Mouse (Mus musculus) adrenal gland, postnatal 14 days (tissue): Measurements from ENCODE around the gene Plekhg2. TPM values are rescaled to one million over a fixed set of nuclear protein-coding genes. Genes with fewer than 3 reads are reported as not detected.

Experiments used
- DNase-seq: peaks from one replicate; pipeline ENCODE4 v3.0.0; 2021; ENCODE audit warnings: mixed read lengths
- total RNA-seq: library from RNA; stranded (reverse); gene quantifications from 2 replicates; pipeline ENCODE4 v1.2.3, GENCODE M21; 2021

The Plekhg2 gene
- total RNA-seq, 1 experiment from 2014 or later = 27.9 TPM

DNA sequence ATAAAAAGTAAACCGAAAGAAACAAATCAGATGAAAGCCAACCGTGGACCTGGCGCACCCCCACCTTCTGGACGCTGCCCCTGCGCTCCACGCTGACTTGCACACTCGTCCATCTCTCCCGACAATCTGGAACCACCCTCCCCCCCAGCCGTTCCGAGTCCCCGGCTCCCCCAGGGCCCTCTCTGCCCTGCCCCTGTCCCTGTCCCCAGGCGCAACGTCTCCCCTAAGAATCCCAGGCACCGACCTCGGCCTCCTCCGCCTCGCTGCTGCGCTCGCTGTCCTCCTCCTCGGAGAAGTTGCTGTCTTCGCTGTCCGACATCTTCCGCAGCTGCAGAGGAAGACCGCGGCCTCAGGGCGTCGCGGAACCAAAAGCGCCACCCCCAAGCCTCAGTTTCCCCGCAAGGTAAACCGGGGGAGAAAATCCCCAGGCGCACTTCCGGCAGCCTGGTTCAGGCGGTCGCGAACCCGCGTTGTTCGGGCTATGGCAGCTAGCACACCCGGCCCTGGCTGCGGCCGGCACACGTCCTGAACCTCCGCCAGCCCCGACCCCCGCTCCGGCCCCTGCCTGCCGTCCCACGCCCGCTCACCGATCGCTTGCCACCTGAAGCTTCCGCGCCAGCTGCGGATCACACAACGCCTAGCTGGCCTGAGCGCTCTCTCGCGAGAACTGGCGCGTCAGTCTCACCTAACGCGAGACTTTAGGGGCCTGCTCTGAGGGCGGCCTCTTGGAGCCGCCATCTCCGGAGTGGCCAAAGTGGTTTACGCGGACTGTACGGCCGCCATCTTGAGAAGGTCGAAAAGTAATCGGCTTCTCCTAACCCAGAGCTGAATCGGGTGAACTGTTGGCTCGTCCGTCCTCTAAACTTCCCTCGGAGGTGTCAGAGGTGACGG is 34.0 kb downstream of the Plekhg2 start, which contains the start of gene Supt5:
TSS of gene Supt5 (minus strand) at position 639 of the 891 bp plus-strand sequence.
- DNase-seq = peak; percentile 98

DNA sequence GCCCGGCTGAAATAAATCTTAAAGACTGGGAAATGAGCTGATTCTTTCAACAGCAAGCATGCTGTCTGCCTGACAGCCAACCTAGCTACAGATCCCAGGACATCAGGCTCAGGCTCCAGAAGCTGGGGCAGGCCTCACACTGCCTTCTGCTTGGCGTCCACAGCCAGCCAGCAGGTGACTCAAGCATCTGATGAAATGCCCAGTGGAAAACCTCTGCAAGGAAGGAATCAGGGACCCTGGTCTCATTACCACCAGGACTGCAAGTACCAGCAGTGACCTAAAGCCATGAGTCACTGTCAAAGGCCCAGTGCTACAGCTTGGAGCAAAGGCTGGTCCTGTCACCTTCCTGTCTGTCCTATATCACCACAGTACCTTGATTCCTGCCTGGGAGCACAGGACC is 36.9 kb downstream of the Plekhg2 start:
- DNase-seq = peak; percentile 52

GRCm38 (mm10) chr7:28334534-28334933 is 37.9 kb downstream of the Plekhg2 start:
- no peak for DNase-seq

GRCm38 (mm10) chr7:28328260-28328659 is 44.1 kb downstream of the Plekhg2 start:
- DNase-seq = no peak

DNA sequence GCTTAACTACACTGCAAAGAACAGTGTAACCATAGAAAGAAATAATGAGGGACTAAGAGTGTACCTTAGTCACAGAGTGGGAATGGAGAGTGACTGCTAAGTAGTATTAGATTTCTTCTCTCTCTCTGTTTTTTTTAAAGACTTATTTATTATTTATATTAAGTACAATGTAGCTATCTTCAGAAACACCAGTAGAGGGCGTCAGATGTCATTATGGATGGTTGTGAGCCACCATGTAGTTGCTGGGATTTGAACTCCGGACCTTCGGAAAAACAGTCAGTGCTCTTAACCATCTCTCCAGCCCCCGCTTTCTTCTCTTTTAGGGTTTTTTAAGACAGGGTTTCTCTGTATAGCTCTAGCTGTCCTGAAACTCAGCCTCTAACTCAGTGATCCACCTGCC is 45.9 kb downstream of the Plekhg2 start:
- no peak for DNase-seq

DNA sequence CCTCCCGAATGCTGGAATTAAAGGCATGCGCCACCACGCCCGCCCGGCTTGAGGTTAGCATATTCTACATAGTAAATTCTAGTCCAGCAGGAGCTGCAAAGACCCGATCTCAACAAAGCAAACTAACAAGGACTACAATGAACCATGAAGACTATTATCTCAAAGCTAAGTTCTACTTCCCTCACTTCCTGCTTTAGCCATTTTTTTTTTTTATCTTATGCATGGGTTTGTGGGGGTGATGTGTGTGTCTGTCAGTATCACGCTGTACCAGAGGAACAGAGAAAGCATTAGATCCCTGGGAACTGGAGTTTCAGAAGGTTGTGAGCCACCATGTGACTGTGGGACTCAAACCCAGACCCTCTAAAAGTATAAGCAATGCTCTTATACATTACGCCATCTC is 47.1 kb downstream of the Plekhg2 start:
- DNase-seq = no peak

DNA sequence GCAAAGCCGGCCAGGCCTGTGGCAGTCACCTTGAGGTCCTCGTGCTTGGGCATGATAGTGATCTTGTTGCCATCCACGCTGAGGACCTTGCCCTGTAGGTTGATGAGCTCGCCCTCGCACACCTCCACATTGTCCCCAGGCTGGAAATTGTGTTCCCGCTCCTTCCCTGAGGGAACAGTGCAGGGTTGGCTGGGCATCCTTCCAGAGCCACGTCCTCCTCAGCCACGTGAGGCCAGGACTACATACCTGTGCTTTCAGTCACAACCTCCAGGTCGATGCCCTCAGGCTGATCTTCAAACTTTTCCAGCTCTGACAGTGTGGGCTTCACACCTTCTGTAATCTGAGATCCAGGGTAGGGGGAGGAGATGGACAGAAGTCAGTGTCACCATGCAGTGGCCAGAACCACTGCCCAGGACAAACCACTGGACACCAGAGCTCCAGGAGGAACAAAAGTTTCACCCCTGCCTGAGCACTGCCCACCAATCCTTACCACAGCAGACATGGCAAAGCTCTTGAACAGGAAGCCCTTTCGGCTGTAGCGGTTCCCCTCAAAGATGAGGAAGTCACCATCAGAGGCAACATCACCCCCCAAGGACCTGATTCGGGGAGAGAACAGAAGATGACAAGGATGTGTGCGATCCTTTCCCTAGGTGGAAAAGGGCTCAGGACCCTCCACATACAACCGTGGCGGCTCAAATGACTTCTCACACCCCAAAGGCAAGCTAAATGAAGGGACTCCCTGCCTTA is 50.3 kb downstream of the Plekhg2 start:
- no peak for DNase-seq

DNA sequence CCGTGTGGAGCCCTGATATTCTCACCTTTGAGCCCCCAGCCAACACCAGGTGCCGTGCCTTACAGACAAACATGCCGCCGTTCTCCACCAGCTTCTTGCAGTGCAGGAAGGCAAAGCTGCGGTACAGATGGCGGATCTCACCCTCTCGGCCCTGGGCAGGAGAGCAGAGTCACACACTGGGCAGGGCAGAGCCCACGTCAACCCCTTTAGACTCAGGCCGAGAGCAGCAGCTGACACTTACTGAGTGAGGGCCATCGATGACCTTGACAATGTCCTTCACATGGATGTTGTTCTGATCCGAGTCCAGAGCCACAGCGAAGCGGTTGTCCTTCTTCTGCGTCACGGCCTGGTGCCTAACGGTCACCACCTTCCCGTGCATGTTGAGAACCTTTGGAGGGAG is 53.7 kb downstream of the Plekhg2 start:
- peak; percentile 74 for DNase-seq

- DNase-seq = no peak
Observed at GRCm38 (mm10) chr7:28318036-28318435, 54.4 kb downstream of the Plekhg2 start.

GRCm38 (mm10) chr7:28311926-28312543 is 60.4 kb downstream of the Plekhg2 start, which contains the start of gene Timm50:
Gene Timm50, minus strand, starts transcription at chr7:28312072.
- DNase-seq = peak; percentile 99

DNA sequence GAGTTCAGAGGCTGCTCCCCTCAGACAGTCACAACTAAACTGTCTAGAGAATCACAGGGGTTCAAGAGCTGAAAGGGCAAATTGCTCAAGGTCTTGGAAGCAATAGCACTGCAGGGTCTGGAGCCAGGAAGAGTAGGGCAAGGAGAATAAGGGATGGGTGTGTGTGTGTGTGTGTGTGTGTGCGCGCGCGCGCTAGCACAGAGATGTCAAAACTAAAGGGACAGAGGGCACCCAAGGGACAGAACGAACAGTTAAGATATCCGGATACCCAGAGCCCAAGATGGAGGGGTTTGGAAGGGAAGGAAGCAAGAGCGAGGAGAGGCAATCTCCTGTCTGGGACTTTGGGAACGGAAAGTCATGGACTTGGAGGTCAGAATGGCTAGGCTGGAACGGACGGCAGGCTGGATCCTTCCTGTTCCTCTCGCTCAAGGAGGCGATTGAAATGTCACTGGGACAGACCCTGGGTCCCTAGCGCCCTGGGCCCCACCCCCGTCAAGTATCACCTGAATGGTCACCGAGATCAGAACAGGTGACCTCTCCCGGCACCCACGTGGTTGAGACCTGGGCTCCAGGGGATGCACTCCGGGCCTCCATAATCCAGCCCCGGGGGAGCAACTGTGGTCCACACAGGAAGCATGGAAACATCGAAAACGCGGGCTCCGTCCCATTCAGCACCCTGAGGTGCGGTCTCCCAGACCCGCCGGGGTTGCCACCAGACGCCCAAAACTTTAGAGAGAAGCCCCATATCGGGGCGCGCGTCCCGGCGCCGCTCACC is 61.1 kb downstream of the Plekhg2 start:
- DNase-seq = peak; percentile 35

DNA sequence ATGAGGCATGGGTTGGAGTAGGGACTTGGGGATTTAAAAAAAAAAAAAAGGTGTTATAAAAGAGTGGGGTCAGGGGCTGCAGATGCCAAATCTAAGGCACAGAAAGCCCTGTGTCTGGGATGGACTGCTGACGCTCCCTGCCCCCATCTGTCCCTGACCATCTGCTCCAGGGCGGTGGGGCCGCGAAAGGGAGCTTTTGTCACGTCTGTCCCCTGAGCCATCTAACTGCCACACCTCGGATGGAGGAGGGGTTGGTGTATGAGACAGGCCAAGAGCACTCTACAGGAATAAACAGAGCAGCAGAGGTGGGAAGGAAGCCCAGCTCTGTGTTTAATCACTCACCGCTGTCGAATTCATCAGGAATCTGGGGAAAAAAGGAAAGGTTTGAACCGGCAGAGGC is 62.7 kb downstream of the Plekhg2 start:
- no peak for DNase-seq

Other genes starting within 250 kb of the Plekhg2 start
- gene 9530053A07Rik, start 243.1 kb downstream of the Plekhg2 start, total RNA-seq = not detected in 2 replicates
- gene Fbl, start 202.9 kb downstream of the Plekhg2 start, total RNA-seq = 111 and 122 TPM in 2 replicates
- 34.7 and 35.0 TPM in 2 replicates for gene Dyrk1b, start 193.1 kb downstream of the Plekhg2 start, total RNA-seq
- gene Eid2, start 104.7 kb downstream of the Plekhg2 start, total RNA-seq = 27.4 and 29.8 TPM in 2 replicates
- gene Eid2b, start 94.9 kb downstream of the Plekhg2 start, total RNA-seq = 14.2 and 14.3 TPM in 2 replicates
- gene Selenov, start 81.4 kb downstream of the Plekhg2 start, total RNA-seq = not detected in 2 replicates
- gene Dll3, start 70.4 kb downstream of the Plekhg2 start, total RNA-seq = 0.41 and 0.56 TPM in 2 replicates
- 94.7 and 100 TPM in 2 replicates for gene Timm50, start 60.5 kb downstream of the Plekhg2 start, total RNA-seq
- 122 and 127 TPM in 2 replicates for gene Supt5, start 33.9 kb downstream of the Plekhg2 start, total RNA-seq
- 937 and 1,132 TPM in 2 replicates for gene Rps16, start 21.9 kb downstream of the Plekhg2 start, total RNA-seq
- gene Zfp36, start 7.7 kb upstream of the Plekhg2 start, total RNA-seq = 27.9 and 30.7 TPM in 2 replicates
- 29.6 and 30.5 TPM in 2 replicates for gene Med29, start 20.1 kb upstream of the Plekhg2 start, total RNA-seq
- gene Paf1, start 20.4 kb upstream of the Plekhg2 start, total RNA-seq = 77.0 and 87.6 TPM in 2 replicates
- gene Gmfg, start 64.8 kb upstream of the Plekhg2 start, total RNA-seq = 14.7 and 24.7 TPM in 2 replicates
- 11.5 and 12.8 TPM in 2 replicates for gene Lrfn1, start 79.4 kb upstream of the Plekhg2 start, total RNA-seq
- gene Ifnl2, start 137.9 kb upstream of the Plekhg2 start, total RNA-seq = not detected in 2 replicates
- gene Ifnl3, start 150.2 kb upstream of the Plekhg2 start, total RNA-seq = not detected in 2 replicates
- gene Sycn, start 168.3 kb upstream of the Plekhg2 start, total RNA-seq = not detected in 2 replicates
- 0.41 TPM in 1 of 2 replicates, not detected in the other for gene Nccrp1, start 174.7 kb upstream of the Plekhg2 start, total RNA-seq
- gene Samd4b, start 225.5 kb upstream of the Plekhg2 start, total RNA-seq = 52.3 and 56.3 TPM in 2 replicates
- gene Pak4, start 225.6 kb upstream of the Plekhg2 start, total RNA-seq = 22.0 and 25.6 TPM in 2 replicates